ENCODE assay signal across 14 mouse cellular contexts in the genomic region with DNA sequence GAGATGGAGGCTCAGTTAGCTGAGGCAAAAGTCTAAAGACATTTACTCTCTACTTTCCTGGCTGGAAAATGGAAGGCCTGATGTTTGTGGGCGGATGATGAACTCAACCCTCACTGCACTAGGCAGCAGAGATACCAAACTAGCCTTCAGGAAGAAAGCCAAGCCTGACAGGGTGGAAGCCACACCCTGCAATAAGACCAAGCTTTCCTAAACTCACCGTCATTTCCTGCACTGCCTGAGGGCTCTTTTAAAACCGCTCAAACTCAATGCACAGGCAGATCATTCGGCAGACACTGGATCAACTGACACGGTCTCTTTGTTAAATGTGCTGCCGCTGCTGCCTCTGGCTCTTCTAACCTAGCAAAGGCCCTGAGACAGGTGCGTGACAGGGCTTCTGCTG. TPM values are rescaled to one million over a fixed set of nuclear protein-coding genes. Genes with fewer than 3 reads are reported as not detected.
DNase-seq lines count a peak whose midpoint lies in the region; ATAC-seq and TF ChIP-seq lines count a peak whose summit lies in the region.
"Had no signal": no experiment of that assay in that cellular context is flagged by ENCODE, and none has a peak within 500 bp of the region (broad histone marks: within the 10 kb centered on the region; RNA-seq: fewer than 3 reads in every experiment).

No protein-coding gene starts in this region.

- H3K4me3 ChIP-seq in heart, embryonic 11.5 days (ENCODE audit: low read depth, low read length) = no peak overlapping the region
- H3K4me3 ChIP-seq in lung, postnatal 0 days (ENCODE audit: low read depth, low read length) = no peak overlapping the region
- H3K4me3 ChIP-seq in forebrain, embryonic 11.5 days (ENCODE audit: low read depth, low read length) = no peak overlapping the region
- H3K4me3 ChIP-seq in forebrain, postnatal 0 days (ENCODE audit: low read depth, low read length) = no peak overlapping the region

- no peaks in the 10 kb centered on the region for H3K4me1 ChIP-seq in heart, embryonic 11.5 days (ENCODE audit: control insufficient read depth, insufficient read depth, low read length)
- 0 out of 2 replicates have a peak, but pooled peaks cover 3% of the 10 kb centered on the region for H3K4me1 ChIP-seq in lung, postnatal 0 days (ENCODE audit: insufficient read depth, low read depth, low read length)
- H3K4me1 ChIP-seq in forebrain, embryonic 11.5 days (replicated peaks; ENCODE audit: control insufficient read depth, insufficient read depth, low read length) = no peaks in the 10 kb centered on the region
- H3K4me1 ChIP-seq in forebrain, postnatal 0 days (ENCODE audit: insufficient read depth) = no peaks in the 10 kb centered on the region

- H3K27ac ChIP-seq in heart, embryonic 11.5 days (ENCODE audit: low read depth, low read length) = no peak overlapping the region
- H3K27ac ChIP-seq in lung, postnatal 0 days (ENCODE audit: low read length) = no peak overlapping the region
- no peak overlapping the region for H3K27ac ChIP-seq in forebrain, embryonic 11.5 days (ENCODE audit: low read depth, low read length)
- H3K27ac ChIP-seq in forebrain, postnatal 0 days (ENCODE audit: low read depth, low read length) = no peak overlapping the region
- H3K27ac ChIP-seq: hindbrain, embryonic 14.5 days had no signal

- no peak for TF ChIP-seq EP300 in lung, postnatal 0 days (IDR thresholded peaks at IDR 0.05)

- no peak overlapping the region for H3K4me2 ChIP-seq in heart, embryonic 11.5 days
- no peak overlapping the region for H3K4me2 ChIP-seq in lung, postnatal 0 days (replicated peaks; ENCODE audit: low read depth, low read length)
- H3K4me2 ChIP-seq in forebrain, embryonic 11.5 days (ENCODE audit: low read depth, low read length, severe bottlenecking) = no peak overlapping the region
- no peak overlapping the region for H3K4me2 ChIP-seq in forebrain, postnatal 0 days (ENCODE audit: low read depth)
- H3K4me2 ChIP-seq: hindbrain, embryonic 14.5 days had no signal

- 68% methylated on average over 7 of the region's 7 CpGs for WGBS in heart, embryonic 11.5 days (ENCODE audit: insufficient replicate concordance)
- WGBS in lung, postnatal 0 days = 61% methylated on average over 7 of the region's 7 CpGs
- WGBS in forebrain, embryonic 11.5 days = 73% methylated on average over 7 of the region's 7 CpGs
- WGBS in forebrain, postnatal 0 days = 74% methylated on average over 7 of the region's 7 CpGs

- H3K27me3 ChIP-seq in heart, embryonic 11.5 days (ENCODE audit: control insufficient read depth, insufficient read depth, low read length) = no peaks in the 10 kb centered on the region
- H3K27me3 ChIP-seq in lung, postnatal 0 days (replicated peaks; ENCODE audit: insufficient read depth, low read length) = no peaks in the 10 kb centered on the region
- H3K27me3 ChIP-seq in forebrain, embryonic 11.5 days (ENCODE audit: control insufficient read depth, insufficient read depth, low read length) = no peaks in the 10 kb centered on the region
- H3K27me3 ChIP-seq in forebrain, postnatal 0 days (ENCODE audit: insufficient read depth, low read length) = no peaks in the 10 kb centered on the region

- H3K9me3 ChIP-seq in heart, embryonic 11.5 days (replicated peaks; ENCODE audit: control insufficient read depth, low read length) = no peaks in the 10 kb centered on the region
- no peaks in the 10 kb centered on the region for H3K9me3 ChIP-seq in lung, postnatal 0 days (ENCODE audit: low read length)
- H3K9me3 ChIP-seq in forebrain, embryonic 11.5 days (ENCODE audit: control insufficient read depth, low read length) = no peaks in the 10 kb centered on the region
- H3K9me3 ChIP-seq in forebrain, postnatal 0 days (ENCODE audit: low read length) = no peaks in the 10 kb centered on the region

- no peak for ATAC-seq in heart, embryonic 11.5 days (replicated peaks; ENCODE audit: insufficient number of reproducible peaks, low FRiP score, low TSS enrichment)
- peak; percentile 78 for ATAC-seq in lung, postnatal 0 days
- ATAC-seq in forebrain, embryonic 11.5 days (replicated peaks; ENCODE audit: low FRiP score) = no peak
- no peak for ATAC-seq in forebrain, postnatal 0 days

- DNase-seq in heart, adult 9 months (ENCODE audit: low spot score in 2 of 2) = peak; percentile 2 to 5
- peak; percentile 8 for DNase-seq in T-cell, adult 2 months (ENCODE audit: low spot score)
- peak; percentile 40 for DNase-seq in lung, postnatal 0 days (ENCODE audit: low spot score)
- DNase-seq in thymus, postnatal 36 days = peak; percentile 27 to 42
- DNase-seq in gastrocnemius, adult 18-20 months (ENCODE audit: low spot score) = no peak
- no peak for DNase-seq in forebrain, embryonic 11.5 days (ENCODE audit: low spot score)
- no peak for DNase-seq in forebrain, postnatal 0 days
- DNase-seq: gastrocnemius, postnatal 36 days; kidney, postnatal 10 days; left cerebral cortex, postnatal 4 days; right cerebral cortex, postnatal 25 days had no signal

- no peak overlapping the region for H3K9ac ChIP-seq in heart, embryonic 11.5 days (ENCODE audit: low read depth, low read length)
- H3K9ac ChIP-seq in lung, postnatal 0 days (replicated peaks; ENCODE audit: low read depth) = no peak overlapping the region
- no peak overlapping the region for H3K9ac ChIP-seq in forebrain, embryonic 11.5 days (ENCODE audit: low read length)
- H3K9ac ChIP-seq in forebrain, postnatal 0 days = no peak overlapping the region
- H3K9ac ChIP-seq: hindbrain, embryonic 14.5 days had no signal

- TF ChIP-seq CTCF in lung, postnatal 0 days (IDR thresholded peaks at IDR 0.05) = no peak
- TF ChIP-seq CTCF in forebrain, postnatal 0 days (IDR thresholded peaks at IDR 0.05; ENCODE audit: low read depth) = no peak

- no peaks in the 10 kb centered on the region for H3K36me3 ChIP-seq in heart, embryonic 11.5 days (ENCODE audit: control insufficient read depth, insufficient read depth, low read length)
- no peaks in the 10 kb centered on the region for H3K36me3 ChIP-seq in lung, postnatal 0 days (ENCODE audit: insufficient read depth, low read length)
- H3K36me3 ChIP-seq in forebrain, embryonic 11.5 days (ENCODE audit: control insufficient read depth, insufficient read depth, low read length) = no peaks in the 10 kb centered on the region
- no peaks in the 10 kb centered on the region for H3K36me3 ChIP-seq in forebrain, postnatal 0 days (ENCODE audit: insufficient read depth)

RNA-seq across cellular contexts. Expression of gene 4930452B06Rik, which starts 50.4 kb away (rescaled TPM):
- 19.2 and 19.9 TPM in 2 replicates for polyA plus RNA-seq in heart, embryonic 11.5 days (2014; fragmentation: Nextera tagmentation; extraction: Ambion mirVana)
- 2.9 and 3.4 TPM in 2 replicates for polyA plus RNA-seq in lung, postnatal 0 days (2015; fragmentation: Nextera tagmentation; extraction: Ambion mirVana)
- not detected for total RNA-seq in gastrocnemius, adult 18-20 months (2021)
- 15.4 and 16.7 TPM in 2 replicates for polyA plus RNA-seq in forebrain, embryonic 11.5 days (2014; fragmentation: Nextera tagmentation; extraction: Ambion mirVana)
- total RNA-seq in forebrain, postnatal 0 days (2014; rRNA removed) = 8.3 and 10.9 TPM in 2 replicates
- 7.3 and 9.2 TPM in 2 replicates for polyA plus RNA-seq in forebrain, postnatal 0 days (2015; fragmentation: Nextera tagmentation; extraction: Ambion mirVana)
- total RNA-seq: monocyte, adult 5-6 weeks had no signal

Comparison
In these comparisons a context has a peak if more than half of its experiments do, and no peak if none do; other contexts are left out.
1. DNase-seq: peak in heart, adult 9 months (2 of 2), T-cell, adult 2 months (single experiment), lung, postnatal 0 days (single experiment) and thymus, postnatal 36 days (2 of 2); none in gastrocnemius, adult 18-20 months (single experiment), forebrain, embryonic 11.5 days (single experiment) and forebrain, postnatal 0 days (single experiment).